ENCODE assay signal across 22 mouse cellular contexts in genomic region chr10:37300181-37300889, GRCm38 (mm10).
DNase-seq lines count a peak whose midpoint lies in the region; ATAC-seq and TF ChIP-seq lines count a peak whose summit lies in the region.
"Had no signal": no experiment of that assay in that cellular context is flagged by ENCODE, and none has a peak within 500 bp of the region (broad histone marks: within the 10 kb centered on the region; RNA-seq: fewer than 3 reads in every experiment).

No protein-coding gene starts in this region.

- no peak overlapping the region for H3K9ac ChIP-seq in embryonic facial prominence, embryonic 12.5 days
- no peak overlapping the region for H3K9ac ChIP-seq in forebrain, postnatal 0 days
- no peak overlapping the region for H3K9ac ChIP-seq in neural tube, embryonic 15.5 days (replicated peaks)
- H3K9ac ChIP-seq: hindbrain, embryonic 13.5 days had no signal

- no peak overlapping the region for H3K4me2 ChIP-seq in embryonic facial prominence, embryonic 12.5 days (replicated peaks)
- H3K4me2 ChIP-seq in forebrain, postnatal 0 days (ENCODE audit: low read depth): no peak overlapping the region
- H3K4me2 ChIP-seq in myocyte (ENCODE audit: low read depth): peak overlapping the region; percentile 0
- no peak overlapping the region for H3K4me2 ChIP-seq in neural tube, embryonic 15.5 days
- H3K4me2 ChIP-seq: hindbrain, embryonic 13.5 days had no signal

- no peak for TF ChIP-seq POLR2A in myocyte (IDR thresholded peaks at IDR 0.05; ENCODE audit: insufficient read length, low read depth)

- no peaks in the 10 kb centered on the region for H3K36me3 ChIP-seq in embryonic facial prominence, embryonic 12.5 days
- no peaks in the 10 kb centered on the region for H3K36me3 ChIP-seq in forebrain, postnatal 0 days (ENCODE audit: insufficient read depth)
- H3K36me3 ChIP-seq in myocyte (ENCODE audit: control insufficient read depth, insufficient read depth): no peaks in the 10 kb centered on the region
- no peaks in the 10 kb centered on the region for H3K36me3 ChIP-seq in neural tube, embryonic 15.5 days
- H3K36me3 ChIP-seq: hindbrain, embryonic 13.5 days had no signal

- peak; percentile 19 for DNase-seq in heart, adult 11 months
- no peak for DNase-seq in heart, adult 9 months (ENCODE audit: low spot score in 2 of 2)
- DNase-seq in forebrain, postnatal 0 days: peak; percentile 52
- DNase-seq in kidney, adult 18-20 months: no peak
- DNase-seq: adrenal gland, postnatal 14 days; B cell, adult 2 months; cerebellum, adult 11 months; cerebellum, postnatal 10 days; gastrocnemius, postnatal 25 days; heart, adult 2 months; kidney, adult 2 months; liver; lung, postnatal 4 days; right cerebral cortex, adult 18-20 months; right cerebral cortex, postnatal 4 days; thymus, postnatal 25 days had no signal

- TF ChIP-seq CTCF in forebrain, postnatal 0 days (IDR thresholded peaks at IDR 0.05; ENCODE audit: low read depth): no peak

- no peak overlapping the region for H3ac ChIP-seq in myocyte (ENCODE audit: control insufficient read depth, insufficient read length)

- H3K27me3 ChIP-seq in embryonic facial prominence, embryonic 12.5 days: no peaks in the 10 kb centered on the region
- H3K27me3 ChIP-seq in forebrain, postnatal 0 days (ENCODE audit: insufficient read depth, low read length): no peaks in the 10 kb centered on the region
- no peaks in the 10 kb centered on the region for H3K27me3 ChIP-seq in myocyte (ENCODE audit: control insufficient read depth, insufficient read depth, insufficient read length)
- H3K27me3 ChIP-seq in neural tube, embryonic 15.5 days (replicated peaks): no peaks in the 10 kb centered on the region
- H3K27me3 ChIP-seq: hindbrain, embryonic 13.5 days had no signal

- no peaks in the 10 kb centered on the region; the same call in 1 of the 2 replicates for H3K9me3 ChIP-seq in embryonic facial prominence, embryonic 12.5 days
- H3K9me3 ChIP-seq in forebrain, postnatal 0 days (ENCODE audit: low read length): no peaks in the 10 kb centered on the region
- H3K9me3 ChIP-seq in neural tube, embryonic 15.5 days (replicated peaks): no peaks in the 10 kb centered on the region
- H3K9me3 ChIP-seq: hindbrain, embryonic 13.5 days had no signal

- no peaks in the 10 kb centered on the region for H3K79me2 ChIP-seq in myocyte (ENCODE audit: control insufficient read depth, insufficient read depth)

- H3K4me1 ChIP-seq in embryonic facial prominence, embryonic 12.5 days: peaks cover 9% of the 10 kb centered on the region; the same call in 1 of the 2 replicates
- H3K4me1 ChIP-seq in forebrain, postnatal 0 days (ENCODE audit: insufficient read depth): 0 out of 2 replicates have a peak, but pooled peaks cover 3% of the 10 kb centered on the region
- H3K4me1 ChIP-seq in neural tube, embryonic 15.5 days: no peaks in the 10 kb centered on the region
- H3K4me1 ChIP-seq: hindbrain, embryonic 13.5 days had no signal

- no peak overlapping the region for H3K4me3 ChIP-seq in embryonic facial prominence, embryonic 12.5 days
- H3K4me3 ChIP-seq in forebrain, postnatal 0 days (ENCODE audit: low read depth, low read length): no peak overlapping the region
- H3K4me3 ChIP-seq in myocyte: no peak overlapping the region
- no peak overlapping the region for H3K4me3 ChIP-seq in neural tube, embryonic 15.5 days (replicated peaks)
- H3K4me3 ChIP-seq: heart, adult 2 months; hindbrain, embryonic 13.5 days had no signal

- ATAC-seq in embryonic facial prominence, embryonic 12.5 days (ENCODE audit: insufficient number of reproducible peaks, insufficient read depth, low FRiP score, low TSS enrichment): peak; percentile 82
- peak; percentile 60 for ATAC-seq in forebrain, postnatal 0 days
- no peak for ATAC-seq in neural tube, embryonic 15.5 days (ENCODE audit: low FRiP score)
- ATAC-seq: midbrain, embryonic 16.5 days had no signal

- WGBS in embryonic facial prominence, embryonic 12.5 days: 50% methylated on average over 5 of the region's 5 CpGs
- 61% methylated on average over 5 of the region's 5 CpGs for WGBS in forebrain, postnatal 0 days
- WGBS in neural tube, embryonic 15.5 days: 93% methylated on average over 5 of the region's 5 CpGs

- no peak overlapping the region for H3K27ac ChIP-seq in embryonic facial prominence, embryonic 12.5 days
- no peak overlapping the region for H3K27ac ChIP-seq in forebrain, postnatal 0 days (ENCODE audit: low read depth, low read length)
- no peak overlapping the region for H3K27ac ChIP-seq in neural tube, embryonic 15.5 days (replicated peaks)
- H3K27ac ChIP-seq: heart, adult 2 months; hindbrain, embryonic 13.5 days; kidney, postnatal 0 days had no signal

TF ChIP-seq in myocyte, 11 proteins besides CTCF, POLR2A, EP300 and RAD21:
- no peak for TF ChIP-seq USF1 (IDR thresholded peaks at IDR 0.05; ENCODE audit: low read depth)
- TF ChIP-seq TCF12 (IDR thresholded peaks at IDR 0.05; ENCODE audit: insufficient read depth, poor library complexity, severe bottlenecking): peak; percentile 55
- peak; percentile 69 to 85 (median 82) for TF ChIP-seq MYOD1 (IDR thresholded peaks at IDR 0.05; ENCODE audit: control insufficient read depth in 1 of 3, insufficient read length in 2 of 3, low read depth in 2 of 3)

Comparison
In these comparisons a context has a peak if more than half of its experiments do, and no peak if none do; other contexts are left out.
1. DNase-seq: peak in heart, adult 11 months (single experiment) and forebrain, postnatal 0 days (single experiment); none in heart, adult 9 months (0 of 2) and kidney, adult 18-20 months (single experiment).